Mouse (Mus musculus): ENCODE results near the gene Morc2a. TPM values are rescaled to one million over a fixed set of nuclear protein-coding genes. Genes with fewer than 3 reads are reported as not detected.

The Morc2a gene
- polyA plus RNA-seq, 1 experiment from 2014 or later, result 19.6 TPM

DNA sequence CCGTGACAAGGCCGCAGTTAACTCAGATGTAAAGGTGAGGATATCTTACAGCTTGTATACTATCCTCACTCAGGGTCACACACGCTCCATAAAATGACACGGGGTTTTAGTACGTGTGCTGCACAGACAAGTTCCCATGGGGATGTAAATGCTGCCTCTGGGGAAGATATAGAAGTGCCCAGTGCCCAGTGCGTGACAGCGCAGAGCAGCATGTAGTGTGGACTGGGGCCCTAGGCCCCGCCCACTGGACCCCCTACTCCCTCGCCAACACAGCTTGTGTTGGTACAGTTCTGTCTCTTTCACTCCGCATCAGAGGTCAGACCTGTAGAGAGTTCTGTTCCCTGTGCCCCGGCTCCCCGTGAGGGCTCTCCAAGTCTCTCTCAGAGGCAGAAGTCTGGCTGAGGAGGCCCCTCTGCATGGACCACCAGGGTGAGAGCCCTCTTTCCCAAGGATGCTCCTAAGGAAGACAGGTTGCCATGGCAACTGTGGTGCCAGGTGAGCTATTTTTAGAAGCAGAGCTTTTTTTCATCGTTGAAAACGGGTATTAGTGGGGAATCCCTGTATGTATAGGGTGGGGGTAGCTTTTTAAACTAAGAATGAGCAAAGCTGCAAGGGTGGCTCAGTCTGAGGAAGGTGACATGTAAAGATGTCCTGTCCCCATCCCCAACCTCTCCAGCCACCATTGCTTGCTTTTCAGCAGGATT, 85.1 kb downstream of the Morc2a start:
- WGBS (ENCODE audit: insufficient replicate concordance), result 76% methylated on average over 14 of the region's 14 CpGs

GRCm38 (mm10) chr11:3735715-3736114, 86.7 kb downstream of the Morc2a start:
- no peak overlapping the region for H3K27ac ChIP-seq (ENCODE audit: low read depth, low read length)
- H3K9ac ChIP-seq (ENCODE audit: low read depth, low read length), result no peak overlapping the region
- WGBS (ENCODE audit: insufficient replicate concordance), result 75% methylated on average over 11 of the region's 11 CpGs
- no peaks in the 10 kb centered on the region for H3K4me1 ChIP-seq (ENCODE audit: control insufficient read depth, insufficient read depth, low read length)
- H3K4me3 ChIP-seq (ENCODE audit: low read depth, low read length), result no peak overlapping the region
- no peaks in the 10 kb centered on the region for H3K9me3 ChIP-seq (replicated peaks; ENCODE audit: control insufficient read depth, low read length)
- H3K27me3 ChIP-seq (ENCODE audit: control insufficient read depth, insufficient read depth, low read length), result peaks cover 4% of the 10 kb centered on the region; the same call in 1 of the 2 replicates
- no peak for ATAC-seq (replicated peaks; ENCODE audit: insufficient number of reproducible peaks, low FRiP score, low TSS enrichment)
- no peaks in the 10 kb centered on the region for H3K36me3 ChIP-seq (ENCODE audit: control insufficient read depth, insufficient read depth, low read length)
- no peak overlapping the region for H3K4me2 ChIP-seq

More for the DNA sequence above, 85.1 kb downstream of the Morc2a start:
- ATAC-seq (replicated peaks; ENCODE audit: insufficient number of reproducible peaks, low FRiP score, low TSS enrichment), result 0 out of 2 replicates have a peak, but pooled peaks have one; percentile 18
- no peaks in the 10 kb centered on the region for H3K9me3 ChIP-seq (replicated peaks; ENCODE audit: control insufficient read depth, low read length)
- no peak overlapping the region for H3K27ac ChIP-seq (ENCODE audit: low read depth, low read length)
- peaks cover 4% of the 10 kb centered on the region; the same call in 1 of the 2 replicates for H3K27me3 ChIP-seq (ENCODE audit: control insufficient read depth, insufficient read depth, low read length)
- no peaks in the 10 kb centered on the region for H3K36me3 ChIP-seq (ENCODE audit: control insufficient read depth, insufficient read depth, low read length)
- H3K9ac ChIP-seq (ENCODE audit: low read depth, low read length), result no peak overlapping the region
- H3K4me3 ChIP-seq (ENCODE audit: low read depth, low read length), result no peak overlapping the region
- no peak overlapping the region for H3K4me2 ChIP-seq
- no peaks in the 10 kb centered on the region for H3K4me1 ChIP-seq (ENCODE audit: control insufficient read depth, insufficient read depth, low read length)

DNA sequence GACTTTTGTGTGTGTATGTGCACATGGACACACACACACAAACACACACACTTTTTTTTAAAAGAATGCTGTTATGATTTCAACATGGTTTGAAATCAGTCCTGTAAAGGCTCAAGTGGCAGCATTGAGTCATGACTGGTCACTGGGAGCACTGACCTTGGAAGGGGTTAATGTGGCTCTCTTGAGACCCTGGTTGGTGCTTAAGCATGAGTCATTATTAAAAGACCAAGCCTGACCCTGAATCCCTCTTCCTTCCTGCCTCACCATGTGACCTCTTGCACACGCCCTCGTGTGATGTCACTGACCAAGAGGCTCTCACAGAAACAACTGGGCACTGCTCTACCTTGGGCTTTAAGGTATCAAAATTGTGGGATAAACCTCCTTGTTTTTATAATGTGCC, 89.8 kb downstream of the Morc2a start:
- H3K27me3 ChIP-seq (ENCODE audit: control insufficient read depth, insufficient read depth, low read length), result no peaks in the 10 kb centered on the region
- H3K4me3 ChIP-seq (ENCODE audit: low read depth, low read length), result no peak overlapping the region
- H3K27ac ChIP-seq (ENCODE audit: low read depth, low read length), result no peak overlapping the region
- no peaks in the 10 kb centered on the region for H3K4me1 ChIP-seq (ENCODE audit: control insufficient read depth, insufficient read depth, low read length)
- H3K9ac ChIP-seq (ENCODE audit: low read depth, low read length), result no peak overlapping the region
- H3K4me2 ChIP-seq, result no peak overlapping the region
- H3K36me3 ChIP-seq (ENCODE audit: control insufficient read depth, insufficient read depth, low read length), result no peaks in the 10 kb centered on the region
- 76% methylated on average over 2 of the region's 2 CpGs for WGBS (ENCODE audit: insufficient replicate concordance)
- H3K9me3 ChIP-seq (replicated peaks; ENCODE audit: control insufficient read depth, low read length), result no peaks in the 10 kb centered on the region
- no peak for ATAC-seq (replicated peaks; ENCODE audit: insufficient number of reproducible peaks, low FRiP score, low TSS enrichment)

Other genes starting within 250 kb of the Morc2a start
- gene Limk2, start 240.0 kb upstream of the Morc2a start, polyA plus RNA-seq (2014; fragmentation: Nextera tagmentation; extraction: Ambion mirVana), result 61.8 and 72.3 TPM in 2 replicates
- gene Rnf185, start 196.8 kb upstream of the Morc2a start, polyA plus RNA-seq (2014; fragmentation: Nextera tagmentation; extraction: Ambion mirVana), result 27.5 and 31.4 TPM in 2 replicates
- 0.26 and 0.39 TPM in 2 replicates for gene Pla2g3, start 160.9 kb upstream of the Morc2a start, polyA plus RNA-seq (2014; fragmentation: Nextera tagmentation; extraction: Ambion mirVana)
- 6.5 and 7.0 TPM in 2 replicates for gene Inpp5j, start 144.4 kb upstream of the Morc2a start, polyA plus RNA-seq (2014; fragmentation: Nextera tagmentation; extraction: Ambion mirVana)
- gene Selenom, start 134.5 kb upstream of the Morc2a start, polyA plus RNA-seq (2014; fragmentation: Nextera tagmentation; extraction: Ambion mirVana), result 122 and 127 TPM in 2 replicates
- 66.9 and 72.9 TPM in 2 replicates for gene Smtn, start 108.6 kb upstream of the Morc2a start, polyA plus RNA-seq (2014; fragmentation: Nextera tagmentation; extraction: Ambion mirVana)
- 0.13 and 0.23 TPM in 2 replicates for gene Osbp2, start 214.7 kb downstream of the Morc2a start, polyA plus RNA-seq (2014; fragmentation: Nextera tagmentation; extraction: Ambion mirVana)
- gene 4921536K21Rik, start 245.9 kb downstream of the Morc2a start, polyA plus RNA-seq (2014; fragmentation: Nextera tagmentation; extraction: Ambion mirVana), result not detected in 2 replicates
- gene Dusp18, start 246.0 kb downstream of the Morc2a start, polyA plus RNA-seq (2014; fragmentation: Nextera tagmentation; extraction: Ambion mirVana), result 11.9 and 12.2 TPM in 2 replicates